Mouse (Mus musculus): ENCODE measurements around the gene Slc1a4. TPM values are rescaled to one million over a fixed set of nuclear protein-coding genes. Genes with fewer than 3 reads are reported as not detected.

The Slc1a4 gene
- polyA plus RNA-seq, 1 experiment from 2014 or later = 75.6 TPM

GRCm38 (mm10) chr11:20329711-20330110, 2.8 kb downstream of the Slc1a4 start:
- Histone ChIP-seq H3K4me2 (ENCODE audit: low read length) (peak overlapping the region; percentile 65), H3K9ac (ENCODE audit: low read depth, low read length) (no peak overlapping the region), H3K4me3 (ENCODE audit: low read depth, low read length) (no peak overlapping the region), H3K27me3 (ENCODE audit: control insufficient read depth, insufficient read depth, low read depth, low read length) (no peaks in the 10 kb centered on the region), H3K27ac (ENCODE audit: low read length) (no peak overlapping the region), H3K9me3 (replicated peaks; ENCODE audit: control insufficient read depth, low read length, poor library complexity, severe bottlenecking) (no peaks in the 10 kb centered on the region), H3K36me3 (ENCODE audit: control insufficient read depth, insufficient read depth, low read length) (no peaks in the 10 kb centered on the region), H3K4me1 (ENCODE audit: control insufficient read depth, insufficient read depth, low read length) (peaks cover 25% of the 10 kb centered on the region)
- no peak for ATAC-seq
- WGBS = 90% methylated on average over 5 of the region's 5 CpGs

GRCm38 (mm10) chr11:20328771-20329170, 3.7 kb downstream of the Slc1a4 start:
- H3K4me1 ChIP-seq (ENCODE audit: control insufficient read depth, insufficient read depth, low read length) = peaks cover 21% of the 10 kb centered on the region
- H3K27ac ChIP-seq (ENCODE audit: low read length) = no peak overlapping the region
- H3K27me3 ChIP-seq (ENCODE audit: control insufficient read depth, insufficient read depth, low read depth, low read length) = no peaks in the 10 kb centered on the region
- H3K9ac ChIP-seq (ENCODE audit: low read depth, low read length) = no peak overlapping the region
- no peaks in the 10 kb centered on the region for H3K9me3 ChIP-seq (replicated peaks; ENCODE audit: control insufficient read depth, low read length, poor library complexity, severe bottlenecking)
- H3K4me2 ChIP-seq (ENCODE audit: low read length) = no peak overlapping the region
- ATAC-seq = no peak
- H3K36me3 ChIP-seq (ENCODE audit: control insufficient read depth, insufficient read depth, low read length) = no peaks in the 10 kb centered on the region
- 85% methylated on average over 6 of the region's 6 CpGs for WGBS
- no peak overlapping the region for H3K4me3 ChIP-seq (ENCODE audit: low read depth, low read length)

DNA sequence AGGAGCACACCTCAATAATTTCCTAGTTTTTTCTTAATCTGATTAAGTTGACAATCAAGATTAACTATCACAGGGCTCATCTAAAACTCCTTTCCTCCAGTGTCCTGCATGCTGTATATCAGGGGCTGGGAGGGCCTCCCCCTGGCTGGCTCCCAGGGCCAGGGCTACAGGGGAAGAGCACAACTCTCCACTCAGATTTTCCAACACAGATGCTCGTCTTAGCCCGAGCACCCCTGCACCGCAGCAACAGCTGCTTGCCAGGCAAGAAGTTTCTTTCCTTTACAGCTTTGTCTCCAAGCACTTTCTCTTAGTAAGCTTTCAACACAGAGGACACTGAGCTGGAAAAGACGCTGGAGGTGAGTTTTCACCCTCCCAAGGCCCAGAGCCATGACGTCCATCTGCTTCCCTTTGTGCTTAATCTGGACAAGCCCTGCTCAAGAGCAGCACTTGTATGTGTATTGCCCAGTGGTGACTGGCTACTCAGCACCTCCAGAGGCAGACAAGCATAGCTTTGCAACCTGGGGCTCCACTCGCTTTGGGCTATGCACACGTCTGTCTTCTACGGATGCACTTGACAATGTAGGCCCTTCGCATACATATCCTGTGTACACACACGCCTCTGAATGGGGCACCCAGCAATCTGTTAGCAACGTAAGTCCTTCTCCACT, 6.1 kb downstream of the Slc1a4 start:
- no peak for ATAC-seq
- no peak overlapping the region for H3K4me2 ChIP-seq (ENCODE audit: low read length)
- no peak overlapping the region for H3K27ac ChIP-seq (ENCODE audit: low read length)
- H3K4me3 ChIP-seq (ENCODE audit: low read depth, low read length) = no peak overlapping the region
- H3K27me3 ChIP-seq (ENCODE audit: control insufficient read depth, insufficient read depth, low read depth, low read length) = no peaks in the 10 kb centered on the region
- H3K9me3 ChIP-seq (replicated peaks; ENCODE audit: control insufficient read depth, low read length, poor library complexity, severe bottlenecking) = no peaks in the 10 kb centered on the region
- 59% methylated on average over 11 of the region's 11 CpGs for WGBS
- peaks cover 20% of the 10 kb centered on the region for H3K4me1 ChIP-seq (ENCODE audit: control insufficient read depth, insufficient read depth, low read length)
- H3K36me3 ChIP-seq (ENCODE audit: control insufficient read depth, insufficient read depth, low read length) = no peaks in the 10 kb centered on the region
- no peak overlapping the region for H3K9ac ChIP-seq (ENCODE audit: low read depth, low read length)

DNA sequence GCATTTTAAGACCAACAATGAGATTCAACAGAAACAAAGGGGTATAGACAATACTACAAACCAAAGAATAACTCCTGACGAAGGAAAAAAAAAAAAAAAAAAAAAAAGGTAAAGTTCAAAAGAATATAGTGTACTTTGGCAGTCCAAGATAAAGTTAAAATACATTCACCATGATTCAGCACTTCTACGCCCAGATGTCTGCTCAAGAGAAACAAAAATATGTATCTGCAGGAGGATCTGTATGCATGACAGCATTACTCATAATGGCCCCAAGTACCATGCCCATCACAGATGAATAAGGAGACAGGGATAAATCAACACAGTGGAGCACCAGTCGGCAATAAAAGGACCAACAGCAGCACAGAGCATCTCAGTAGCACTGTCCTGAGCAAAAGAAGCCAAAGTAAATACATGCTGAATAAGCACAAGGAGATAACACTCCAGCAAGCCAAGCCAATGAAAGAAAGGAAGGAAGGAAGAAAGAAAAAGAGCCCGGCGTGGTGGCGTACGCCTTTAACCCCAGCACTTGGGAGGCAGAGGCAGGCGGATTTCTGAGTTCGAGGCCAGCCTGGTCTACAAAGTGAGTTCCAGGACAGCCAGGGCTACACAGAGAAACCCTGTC, 7.3 kb downstream of the Slc1a4 start:
- peaks cover 9% of the 10 kb centered on the region for H3K4me1 ChIP-seq (ENCODE audit: control insufficient read depth, insufficient read depth, low read length)
- no peaks in the 10 kb centered on the region for H3K36me3 ChIP-seq (ENCODE audit: control insufficient read depth, insufficient read depth, low read length)

GRCm38 (mm10) chr11:20324006-20324405, 8.5 kb downstream of the Slc1a4 start:
- H3K27ac ChIP-seq (ENCODE audit: low read length) = no peak overlapping the region
- no peak overlapping the region for H3K9ac ChIP-seq (ENCODE audit: low read depth, low read length)
- peaks cover 4% of the 10 kb centered on the region; the same call in 1 of the 2 replicates for H3K4me1 ChIP-seq (ENCODE audit: control insufficient read depth, insufficient read depth, low read length)
- no peaks in the 10 kb centered on the region for H3K36me3 ChIP-seq (ENCODE audit: control insufficient read depth, insufficient read depth, low read length)
- 95% methylated on average over 3 of the region's 3 CpGs for WGBS
- H3K4me3 ChIP-seq (ENCODE audit: low read depth, low read length) = no peak overlapping the region
- H3K27me3 ChIP-seq (ENCODE audit: control insufficient read depth, insufficient read depth, low read depth, low read length) = no peaks in the 10 kb centered on the region
- no peak overlapping the region for H3K4me2 ChIP-seq (ENCODE audit: low read length)
- no peak for ATAC-seq
- H3K9me3 ChIP-seq (replicated peaks; ENCODE audit: control insufficient read depth, low read length, poor library complexity, severe bottlenecking) = no peaks in the 10 kb centered on the region

More for the DNA sequence above, 7.3 kb downstream of the Slc1a4 start:
- Histone ChIP-seq H3K4me3 (ENCODE audit: low read depth, low read length) (no peak overlapping the region), H3K27me3 (ENCODE audit: control insufficient read depth, insufficient read depth, low read depth, low read length) (no peaks in the 10 kb centered on the region), H3K9me3 (replicated peaks; ENCODE audit: control insufficient read depth, low read length, poor library complexity, severe bottlenecking) (no peaks in the 10 kb centered on the region), H3K4me2 (ENCODE audit: low read length) (no peak overlapping the region), H3K27ac (ENCODE audit: low read length) (no peak overlapping the region), H3K9ac (ENCODE audit: low read depth, low read length) (no peak overlapping the region)
- ATAC-seq = no peak
- WGBS = 95% methylated on average over 9 of the region's 9 CpGs

DNA sequence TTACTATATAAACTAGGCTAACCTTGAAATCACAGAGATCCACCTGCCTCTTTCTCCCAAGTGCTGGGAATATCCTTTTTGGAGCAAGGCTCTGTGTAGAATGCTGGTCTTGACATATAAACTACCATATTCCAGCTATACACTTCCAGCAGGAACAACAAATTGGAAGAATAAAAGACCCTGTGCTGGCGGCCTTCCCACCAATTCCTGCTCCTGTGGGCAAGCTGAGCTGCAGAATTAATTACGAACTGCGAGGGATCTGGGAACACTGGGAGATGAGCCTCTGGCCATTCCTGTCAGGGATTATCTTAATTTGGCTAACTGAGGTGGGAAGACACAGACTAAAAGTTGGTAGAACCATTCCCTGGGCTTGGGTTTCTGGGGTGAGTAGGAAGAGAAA, 10.1 kb downstream of the Slc1a4 start:
- WGBS = 42% methylated on average over 3 of the region's 3 CpGs
- H3K9ac ChIP-seq (ENCODE audit: low read depth, low read length) = no peak overlapping the region
- ATAC-seq = no peak
- H3K4me3 ChIP-seq (ENCODE audit: low read depth, low read length) = no peak overlapping the region
- no peaks in the 10 kb centered on the region for H3K27me3 ChIP-seq (ENCODE audit: control insufficient read depth, insufficient read depth, low read depth, low read length)
- no peak overlapping the region for H3K27ac ChIP-seq (ENCODE audit: low read length)
- H3K4me2 ChIP-seq (ENCODE audit: low read length) = no peak overlapping the region
- H3K36me3 ChIP-seq (ENCODE audit: control insufficient read depth, insufficient read depth, low read length) = no peaks in the 10 kb centered on the region; the same call in 1 of the 2 replicates
- H3K4me1 ChIP-seq (ENCODE audit: control insufficient read depth, insufficient read depth, low read length) = peaks cover 4% of the 10 kb centered on the region; the same call in 1 of the 2 replicates
- H3K9me3 ChIP-seq (replicated peaks; ENCODE audit: control insufficient read depth, low read length, poor library complexity, severe bottlenecking) = no peaks in the 10 kb centered on the region

- Histone ChIP-seq H3K4me1 (ENCODE audit: control insufficient read depth, insufficient read depth, low read length) (no peaks in the 10 kb centered on the region), H3K9me3 (replicated peaks; ENCODE audit: control insufficient read depth, low read length, poor library complexity, severe bottlenecking) (no peaks in the 10 kb centered on the region), H3K9ac (ENCODE audit: low read depth, low read length) (no peak overlapping the region), H3K4me2 (ENCODE audit: low read length) (no peak overlapping the region), H3K36me3 (ENCODE audit: control insufficient read depth, insufficient read depth, low read length) (no peaks in the 10 kb centered on the region; the same call in 1 of the 2 replicates), H3K27me3 (ENCODE audit: control insufficient read depth, insufficient read depth, low read depth, low read length) (no peaks in the 10 kb centered on the region), H3K4me3 (ENCODE audit: low read depth, low read length) (no peak overlapping the region), H3K27ac (ENCODE audit: low read length) (no peak overlapping the region)
- WGBS = 73% methylated on average over 3 of the region's 3 CpGs
- ATAC-seq = no peak
Observed at GRCm38 (mm10) chr11:20320661-20321060, 11.9 kb downstream of the Slc1a4 start.

DNA sequence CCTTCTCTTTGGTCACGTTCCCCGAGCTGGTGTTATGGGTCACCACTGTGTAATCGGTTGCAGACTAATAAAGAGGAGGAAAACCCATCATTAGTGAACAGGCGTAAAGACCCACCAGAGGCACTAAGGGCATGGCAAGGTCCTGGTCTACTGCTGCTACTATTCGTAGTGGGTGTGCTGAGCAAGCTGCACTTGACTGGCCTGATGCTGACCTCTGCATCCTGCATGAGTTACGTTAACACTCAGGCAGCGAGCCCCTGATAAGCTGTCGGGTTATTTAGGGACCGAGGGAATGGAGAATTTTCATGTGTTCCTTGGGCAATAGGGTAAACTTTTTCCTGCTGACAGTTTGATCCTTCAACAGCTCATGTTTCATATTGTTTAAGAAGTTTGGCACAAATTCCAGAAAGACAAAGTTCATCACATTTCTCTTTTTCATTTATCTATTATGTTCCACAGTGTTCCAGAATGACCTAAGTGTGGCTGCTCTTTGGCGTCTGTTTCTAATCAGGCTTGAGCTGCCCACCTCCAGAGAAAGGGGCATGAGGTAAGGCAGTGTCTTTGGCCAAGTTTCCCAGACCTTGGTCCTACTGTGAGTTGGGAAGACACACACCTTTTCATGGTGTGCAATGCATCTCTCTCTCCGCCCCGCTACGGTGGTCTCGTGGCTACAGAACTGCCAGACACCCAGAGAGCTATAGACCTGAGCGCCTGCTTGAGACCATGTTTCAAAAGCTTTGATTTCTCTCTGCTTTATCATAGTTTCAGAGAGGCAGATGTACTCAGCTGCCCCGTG, 13.7 kb downstream of the Slc1a4 start:
- 86% methylated on average over 16 of the region's 16 CpGs for WGBS
- H3K9ac ChIP-seq (ENCODE audit: low read depth, low read length) = no peak overlapping the region
- no peak for ATAC-seq

GRCm38 (mm10) chr11:20313576-20313975, 18.9 kb downstream of the Slc1a4 start:
- H3K27me3 ChIP-seq (ENCODE audit: control insufficient read depth, insufficient read depth, low read depth, low read length) = no peaks in the 10 kb centered on the region
- H3K36me3 ChIP-seq (ENCODE audit: control insufficient read depth, insufficient read depth, low read length) = peaks cover 16% of the 10 kb centered on the region
- H3K4me3 ChIP-seq (ENCODE audit: low read depth, low read length) = no peak overlapping the region
- 96% methylated on average over 8 of the region's 8 CpGs for WGBS
- no peak overlapping the region for H3K9ac ChIP-seq (ENCODE audit: low read depth, low read length)
- no peak overlapping the region for H3K4me2 ChIP-seq (ENCODE audit: low read length)
- no peak for ATAC-seq
- H3K27ac ChIP-seq (ENCODE audit: low read length) = no peak overlapping the region
- H3K4me1 ChIP-seq (ENCODE audit: control insufficient read depth, insufficient read depth, low read length) = no peaks in the 10 kb centered on the region
- no peaks in the 10 kb centered on the region for H3K9me3 ChIP-seq (replicated peaks; ENCODE audit: control insufficient read depth, low read length, poor library complexity, severe bottlenecking)

More for the DNA sequence above, 13.7 kb downstream of the Slc1a4 start:
- Histone ChIP-seq H3K4me1 (ENCODE audit: control insufficient read depth, insufficient read depth, low read length) (no peaks in the 10 kb centered on the region), H3K27me3 (ENCODE audit: control insufficient read depth, insufficient read depth, low read depth, low read length) (no peaks in the 10 kb centered on the region), H3K36me3 (ENCODE audit: control insufficient read depth, insufficient read depth, low read length) (peaks cover under 1% of the 10 kb centered on the region), H3K27ac (ENCODE audit: low read length) (no peak overlapping the region), H3K9me3 (replicated peaks; ENCODE audit: control insufficient read depth, low read length, poor library complexity, severe bottlenecking) (no peaks in the 10 kb centered on the region), H3K4me2 (ENCODE audit: low read length) (no peak overlapping the region), H3K4me3 (ENCODE audit: low read depth, low read length) (no peak overlapping the region)

Measured in midbrain, embryonic 16.5 days (tissue).